Mouse (Mus musculus) heart, embryonic 10.5 days (tissue): ENCODE measurements around the gene Lhx8. TPM values are rescaled to one million over a fixed set of nuclear protein-coding genes. Genes with fewer than 3 reads are reported as not detected.

Experiments used
- DNase-seq: peaks from one replicate; pipeline ENCODE4 v3.0.0-alpha.2; 2017; ENCODE audit warnings: low spot score
- H3K27ac ChIP-seq: fragments of 300-500 bp; sonication (generic); 2 replicates; pipeline ENCODE4 v1.5.1; 2016; ENCODE audit warnings: mild to moderate bottlenecking
- H3K27me3 ChIP-seq: fragments of 300-500 bp; sonication (generic); 2 replicates; pipeline ENCODE4 v1.6.1; 2016; ENCODE audit warnings: mild to moderate bottlenecking; ENCODE audit not compliant: poor library complexity, insufficient read depth, severe bottlenecking
- H3K36me3 ChIP-seq: fragments of 300-500 bp; sonication (generic); 2 replicates; pipeline ENCODE4 v1.6.1; 2016; ENCODE audit warnings: mild to moderate bottlenecking, moderate library complexity
- H3K4me1 ChIP-seq: fragments of 300-500 bp; sonication (generic); 2 replicates; pipeline ENCODE4 v1.6.1; 2016; ENCODE audit warnings: mild to moderate bottlenecking
- H3K4me3 ChIP-seq: fragments of 300-500 bp; sonication (generic); 2 replicates; pipeline ENCODE4 v1.5.1; 2016; ENCODE audit warnings: mild to moderate bottlenecking, moderate library complexity
- H3K9me3 ChIP-seq: fragments of 300-500 bp; sonication (generic); 2 replicates; pipeline ENCODE4 v1.6.1; 2016; ENCODE audit warnings: mild to moderate bottlenecking, moderate library complexity
- WGBS: fragments of 180-500 bp; shearing (Covaris S2); methylation state at CpG from one replicate; pipeline ENCODE4 v1.1.7; 2016; 5-methylcytosine and 5-hydroxymethylcytosine counted together
- polyA plus RNA-seq: library from polyadenylated mRNA; unstranded; fragments of >200 nt; fragmentation: Nextera tagmentation; extraction: Ambion mirVana; gene quantifications from 2 replicates; pipeline ENCODE4 v1.2.1, GENCODE M21; 2016

The Lhx8 gene
- polyA plus RNA-seq, 1 experiment from 2014 or later: 0.84 TPM

DNA sequence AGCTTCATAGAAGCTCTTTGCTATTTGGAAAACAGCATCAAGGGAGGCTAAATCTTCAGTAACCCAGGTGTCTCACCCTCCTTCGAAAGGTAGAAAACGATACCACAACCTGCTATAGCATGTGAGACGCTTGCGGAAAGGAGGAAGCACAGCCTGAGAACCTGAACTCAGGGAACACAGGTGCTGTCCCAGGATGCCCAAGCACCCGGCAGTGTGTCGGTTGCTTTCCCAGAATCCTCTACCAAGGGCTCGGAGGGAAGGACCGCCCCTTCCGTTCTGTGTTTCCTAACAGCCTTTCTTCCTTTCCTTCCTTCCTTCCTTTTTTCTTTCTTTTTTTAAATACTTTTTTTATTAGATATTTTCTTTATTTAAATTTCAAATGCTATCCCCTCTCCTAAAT, 30.5 kb downstream of the Lhx8 start:
- H3K9me3 ChIP-seq: no peaks in the 10 kb centered on the region
- H3K27ac ChIP-seq: no peak overlapping the region
- 88% methylated on average over 9 of the region's 9 CpGs for WGBS
- no peaks in the 10 kb centered on the region for H3K36me3 ChIP-seq
- no peaks in the 10 kb centered on the region for H3K27me3 ChIP-seq
- 0 out of 2 replicates have a peak, but pooled peaks cover 5% of the 10 kb centered on the region for H3K4me1 ChIP-seq
- DNase-seq: no peak
- no peak overlapping the region for H3K4me3 ChIP-seq

GRCm38 (mm10) chr3:154298490-154298889, 32.0 kb downstream of the Lhx8 start:
- Histone ChIP-seq H3K4me1 (0 out of 2 replicates have a peak, but pooled peaks cover 8% of the 10 kb centered on the region), H3K27ac (no peak overlapping the region), H3K36me3 (no peaks in the 10 kb centered on the region), H3K4me3 (no peak overlapping the region), H3K9me3 (no peaks in the 10 kb centered on the region), H3K27me3 (no peaks in the 10 kb centered on the region)
- DNase-seq: no peak

DNA sequence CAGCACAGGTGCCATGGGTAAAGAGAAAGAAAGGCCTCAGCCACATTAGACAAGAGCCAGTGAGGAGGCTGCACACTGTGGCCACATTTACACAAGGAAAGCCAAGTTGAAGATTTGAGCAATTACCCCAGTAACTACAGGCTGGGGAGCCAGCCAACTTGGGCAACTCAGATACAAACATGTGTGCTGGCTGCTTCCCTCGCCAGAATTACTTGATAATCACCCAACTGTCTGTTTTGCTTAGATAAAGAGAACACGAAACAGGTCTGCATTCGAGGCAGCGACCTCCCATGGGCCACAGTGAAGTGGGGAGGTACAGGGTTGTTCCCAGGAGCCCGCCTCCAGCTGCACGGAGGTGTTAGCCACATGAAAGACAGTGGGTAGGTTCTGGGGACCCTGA, 33.0 kb downstream of the Lhx8 start:
- 26% methylated on average over 6 of the region's 6 CpGs for WGBS
- Histone ChIP-seq H3K27me3 (peaks cover 4% of the 10 kb centered on the region), H3K4me1 (0 out of 2 replicates have a peak, but pooled peaks cover 8% of the 10 kb centered on the region), H3K4me3 (no peak overlapping the region), H3K27ac (no peak overlapping the region), H3K36me3 (no peaks in the 10 kb centered on the region), H3K9me3 (no peaks in the 10 kb centered on the region)
- DNase-seq: no peak

GRCm38 (mm10) chr3:154294924-154295834, 35.3 kb downstream of the Lhx8 start:
- Histone ChIP-seq H3K4me1 (0 out of 2 replicates have a peak, but pooled peaks cover 8% of the 10 kb centered on the region), H3K9me3 (no peaks in the 10 kb centered on the region), H3K27me3 (peaks cover 18% of the 10 kb centered on the region), H3K4me3 (no peak overlapping the region), H3K27ac (no peak overlapping the region), H3K36me3 (no peaks in the 10 kb centered on the region)
- DNase-seq: no peak
- WGBS: 87% methylated on average over 17 of the region's 17 CpGs

DNA sequence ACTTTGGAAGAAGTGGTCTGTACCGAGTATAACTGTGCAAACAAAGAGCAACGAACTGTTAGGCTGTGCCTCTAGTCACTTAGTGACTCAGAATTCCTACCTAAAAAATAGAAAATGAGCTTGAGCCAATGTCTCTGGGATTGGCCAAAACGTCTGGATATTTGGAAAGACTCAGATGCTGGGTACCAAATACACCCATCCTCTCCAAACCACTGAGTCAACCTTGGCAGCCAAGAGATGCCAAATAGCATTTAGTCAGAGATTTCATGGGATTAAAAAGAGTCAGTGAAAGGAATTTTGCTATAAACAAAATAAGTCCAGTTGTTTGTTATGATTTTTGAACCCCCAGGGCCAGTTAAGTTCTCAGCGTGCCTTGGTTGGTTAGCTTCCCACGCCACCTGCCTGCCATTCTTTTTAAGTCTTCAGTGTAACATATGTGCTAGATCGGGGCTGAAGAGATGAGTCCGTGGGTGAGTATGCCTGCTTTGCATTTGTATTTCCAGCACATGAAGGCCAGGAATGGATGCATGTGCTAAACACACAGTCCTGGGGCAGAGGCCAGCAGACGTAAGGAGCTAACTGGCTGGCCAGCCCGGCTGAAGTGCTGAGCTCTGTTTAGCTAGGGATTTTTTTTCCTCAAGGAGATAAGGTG, 36.5 kb downstream of the Lhx8 start:
- no peak for DNase-seq
- no peak overlapping the region for H3K4me3 ChIP-seq
- H3K9me3 ChIP-seq: no peaks in the 10 kb centered on the region
- H3K4me1 ChIP-seq: 0 out of 2 replicates have a peak, but pooled peaks cover 8% of the 10 kb centered on the region
- 64% methylated on average over 9 of the region's 9 CpGs for WGBS
- no peaks in the 10 kb centered on the region for H3K36me3 ChIP-seq
- no peak overlapping the region for H3K27ac ChIP-seq
- H3K27me3 ChIP-seq: peaks cover 18% of the 10 kb centered on the region

DNA sequence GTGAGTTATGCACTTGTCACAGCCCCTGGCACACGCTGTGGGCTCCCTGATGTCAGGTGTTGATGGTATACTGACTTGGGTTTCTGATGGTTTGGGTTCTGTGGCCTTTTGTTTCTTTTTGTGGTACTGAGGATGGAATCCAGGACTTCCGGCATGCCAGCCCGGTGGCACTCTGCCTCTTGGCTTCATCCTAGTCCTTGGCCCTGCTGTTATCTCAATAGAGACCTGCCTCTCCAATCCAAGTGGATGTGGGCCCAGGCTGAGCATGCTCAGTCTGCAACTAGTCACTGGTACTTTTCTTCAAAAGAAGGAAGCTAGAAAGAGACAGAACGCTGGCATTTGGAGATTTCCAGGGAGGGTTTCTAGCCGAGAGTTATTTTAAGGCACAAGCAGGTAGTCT, 38.3 kb downstream of the Lhx8 start:
- no peaks in the 10 kb centered on the region for H3K36me3 ChIP-seq
- peaks cover 24% of the 10 kb centered on the region for H3K27me3 ChIP-seq
- H3K4me1 ChIP-seq: peaks cover 12% of the 10 kb centered on the region; the same call in 1 of the 2 replicates
- no peak overlapping the region for H3K27ac ChIP-seq
- no peaks in the 10 kb centered on the region for H3K9me3 ChIP-seq
- DNase-seq: no peak
- 62% methylated on average over 5 of the region's 5 CpGs for WGBS
- H3K4me3 ChIP-seq: no peak overlapping the region

DNA sequence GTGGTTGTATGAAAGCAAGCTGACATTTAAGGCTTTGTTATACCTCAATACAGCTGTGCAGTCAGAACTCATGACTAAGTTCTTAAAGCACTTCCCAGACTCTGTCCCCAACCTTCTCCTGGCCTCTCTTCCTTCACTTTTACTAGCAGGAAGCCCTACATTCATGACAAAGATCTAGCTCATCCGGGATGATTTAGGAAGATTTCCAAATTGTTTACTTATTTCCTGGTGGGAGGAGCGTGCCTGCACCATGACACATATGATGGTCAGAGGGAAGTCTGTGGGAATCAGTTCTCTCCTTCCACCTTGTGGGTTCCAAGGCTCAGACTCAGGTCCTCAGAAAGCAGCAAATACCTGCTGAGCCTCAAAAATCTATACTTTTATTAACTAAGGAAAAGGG, 40.1 kb downstream of the Lhx8 start:
- H3K4me3 ChIP-seq: no peak overlapping the region
- peaks cover 12% of the 10 kb centered on the region; the same call in 1 of the 2 replicates for H3K4me1 ChIP-seq
- whole genome bisulfite sequencing: 81% methylated on average over 2 of the region's 2 CpGs
- no peaks in the 10 kb centered on the region for H3K9me3 ChIP-seq
- peaks cover 24% of the 10 kb centered on the region for H3K27me3 ChIP-seq
- DNase-seq: no peak
- no peak overlapping the region for H3K27ac ChIP-seq
- no peaks in the 10 kb centered on the region for H3K36me3 ChIP-seq

GRCm38 (mm10) chr3:154288429-154289069, 41.9 kb downstream of the Lhx8 start:
- Histone ChIP-seq H3K4me1 (peaks cover 8% of the 10 kb centered on the region; the same call in 1 of the 2 replicates), H3K9me3 (no peaks in the 10 kb centered on the region), H3K27ac (no peak overlapping the region), H3K4me3 (no peak overlapping the region), H3K36me3 (no peaks in the 10 kb centered on the region), H3K27me3 (peaks cover 24% of the 10 kb centered on the region)
- WGBS: 76% methylated on average over 4 of the region's 4 CpGs
- no peak for DNase-seq

- no peak overlapping the region for H3K4me3 ChIP-seq
These were observed 43.2 kb downstream of the Lhx8 start for GRCm38 (mm10) chr3:154287217-154287616.

GRCm38 (mm10) chr3:154285351-154285750, 45.1 kb downstream of the Lhx8 start:
- no peaks in the 10 kb centered on the region for H3K36me3 ChIP-seq
- H3K4me1 ChIP-seq: peaks cover 8% of the 10 kb centered on the region; the same call in 1 of the 2 replicates
- peaks cover 8% of the 10 kb centered on the region; the same call in 1 of the 2 replicates for H3K27me3 ChIP-seq
- H3K9me3 ChIP-seq: no peaks in the 10 kb centered on the region
- H3K27ac ChIP-seq: no peak overlapping the region
- H3K4me3 ChIP-seq: no peak overlapping the region
- no peak for DNase-seq
- 50% methylated on average over 4 of the region's 4 CpGs for WGBS

More at GRCm38 (mm10) chr3:154287217-154287616, 43.2 kb downstream of the Lhx8 start:
- no peaks in the 10 kb centered on the region for H3K36me3 ChIP-seq
- 43% methylated on average over 2 of the region's 2 CpGs for WGBS
- H3K27ac ChIP-seq: no peak overlapping the region
- H3K9me3 ChIP-seq: no peaks in the 10 kb centered on the region
- H3K27me3 ChIP-seq: peaks cover 17% of the 10 kb centered on the region
- no peak for DNase-seq
- H3K4me1 ChIP-seq: peaks cover 8% of the 10 kb centered on the region; the same call in 1 of the 2 replicates

DNA sequence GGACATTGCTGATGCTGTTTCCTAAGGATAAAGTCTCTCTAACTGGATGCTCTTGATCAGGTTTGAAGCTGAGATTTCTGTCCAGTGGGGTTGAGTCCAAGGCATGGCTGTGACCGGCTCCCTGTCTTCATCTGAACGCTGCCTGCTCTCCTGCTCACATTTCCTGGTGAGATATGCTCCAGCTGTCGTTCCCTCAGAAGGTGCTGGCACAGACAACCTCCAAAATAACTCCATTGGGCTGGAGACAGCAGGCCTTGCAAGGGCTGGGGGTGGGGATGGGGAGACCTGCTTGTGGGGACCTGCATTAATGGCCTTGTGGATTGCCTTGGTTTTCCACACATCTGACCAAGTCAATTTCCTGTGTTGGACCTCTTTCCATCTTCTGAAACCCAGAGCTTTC, 46.2 kb downstream of the Lhx8 start:
- WGBS: 37% methylated on average over 3 of the region's 3 CpGs
- no peaks in the 10 kb centered on the region for H3K36me3 ChIP-seq
- no peak for DNase-seq
- H3K4me1 ChIP-seq: peaks cover 8% of the 10 kb centered on the region; the same call in 1 of the 2 replicates
- H3K27ac ChIP-seq: no peak overlapping the region
- no peak overlapping the region for H3K4me3 ChIP-seq
- no peaks in the 10 kb centered on the region for H3K9me3 ChIP-seq
- peaks cover 11% of the 10 kb centered on the region; the same call in 1 of the 2 replicates for H3K27me3 ChIP-seq

GRCm38 (mm10) chr3:154274681-154275080, 55.8 kb downstream of the Lhx8 start:
- H3K9me3 ChIP-seq: no peaks in the 10 kb centered on the region
- H3K27me3 ChIP-seq: peaks cover 24% of the 10 kb centered on the region
- H3K27ac ChIP-seq: no peak overlapping the region
- H3K4me1 ChIP-seq: no peaks in the 10 kb centered on the region
- H3K4me3 ChIP-seq: no peak overlapping the region
- WGBS: 71% methylated on average over 3 of the region's 3 CpGs
- no peaks in the 10 kb centered on the region for H3K36me3 ChIP-seq
- DNase-seq: no peak
